Mouse (Mus musculus) MEL (cell line): ENCODE measurements around the gene Parp12.

Experiments
- GATA1 ChIP-seq: IDR thresholded peaks from 2 replicates; pipeline ENCODE4 v1.6.1; 2011; ENCODE audit warnings: low read depth, low read length, improper control_type of control experiment
- POLR2A ChIP-seq, 2 experiments: IDR thresholded peaks; 2 replicates each; pipeline ENCODE4 v1.6.1; 2011 to 2012; ENCODE audit warnings: low read length in 2 of 2, mild to moderate bottlenecking in 2 of 2, control low read depth in 1 of 2, improper control_type of control experiment in 1 of 2, low read depth in 1 of 2, moderate library complexity in 1 of 2; ENCODE audit not compliant: control insufficient read depth in 1 of 2, insufficient read depth in 1 of 2, poor library complexity in 1 of 2

DNA sequence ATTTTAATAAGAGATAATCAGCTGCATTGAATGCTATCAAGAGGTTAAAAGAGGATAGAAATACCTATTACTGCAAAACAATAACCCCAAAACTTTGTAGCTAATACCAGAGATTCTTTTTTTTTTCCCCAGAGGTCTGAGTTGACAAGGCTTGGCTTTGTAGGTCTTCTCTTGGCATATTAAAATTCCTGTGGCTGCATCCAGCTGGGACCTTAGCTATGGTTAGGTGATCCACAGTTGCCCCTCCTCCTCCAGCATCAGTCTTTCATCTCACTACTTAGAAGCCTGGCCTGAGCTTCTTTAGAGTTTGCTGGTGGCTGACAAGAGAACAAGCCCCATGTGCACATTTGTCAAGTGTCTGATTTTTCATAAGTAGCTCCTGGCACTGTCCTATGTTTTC, 6.6 kb upstream of the Parp12 start:
- TF ChIP-seq POLR2A (IDR thresholded peaks at IDR 0.05; ENCODE audit: control insufficient read depth in 1 of 2, insufficient read depth in 1 of 2, low read depth in 1 of 2, low read length in 2 of 2, poor library complexity in 1 of 2) (no peak), GATA1 (no peak)
